ENCODE assay signal across 30 mouse cellular contexts in the genomic region with DNA sequence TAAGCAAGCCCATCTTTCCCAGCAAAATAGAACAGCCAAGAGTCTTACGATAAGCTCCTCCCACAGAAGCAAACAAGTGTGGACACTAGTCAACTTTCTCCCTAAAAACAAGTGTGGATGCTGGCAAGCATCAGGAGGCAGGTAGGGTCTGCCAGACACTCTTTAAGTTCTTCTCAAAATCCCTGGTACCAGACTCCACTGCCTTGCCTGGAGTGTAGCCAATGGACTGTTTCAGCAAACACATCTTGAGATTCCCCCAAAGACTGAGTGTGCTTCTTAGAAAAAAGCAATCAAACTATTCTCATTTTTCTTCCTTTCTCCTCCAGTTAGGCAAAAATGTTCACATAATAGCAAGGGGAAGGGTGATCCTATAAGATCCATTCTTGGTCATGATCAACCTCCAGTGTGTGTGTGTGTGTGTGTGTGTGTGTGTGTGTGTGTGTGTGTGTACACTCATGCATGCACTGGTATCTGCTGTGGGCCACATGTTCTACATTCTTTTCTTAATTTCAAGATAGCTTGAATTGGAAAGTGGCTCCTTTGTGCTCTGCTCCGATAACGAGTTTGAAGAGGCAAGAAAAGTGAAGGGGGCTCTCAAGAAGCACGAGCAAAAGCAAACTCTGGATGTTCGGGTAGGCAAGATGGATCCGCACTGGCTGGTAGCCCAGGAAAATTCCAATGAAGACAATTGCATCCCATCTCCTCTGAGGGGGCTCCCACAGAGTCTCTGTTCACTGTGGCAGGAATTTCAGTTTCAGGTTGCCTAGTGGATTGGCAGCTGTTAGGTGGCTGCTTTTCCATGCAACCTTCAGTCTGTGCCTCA.
DNase-seq lines count a peak whose midpoint lies in the region; ATAC-seq and TF ChIP-seq lines count a peak whose summit lies in the region.
"Had no signal": no experiment of that assay in that cellular context is flagged by ENCODE, and none has a peak within 500 bp of the region (broad histone marks: within the 10 kb centered on the region; RNA-seq: fewer than 3 reads in every experiment).

No protein-coding gene starts in this region.

- H3K27ac ChIP-seq in heart, embryonic 11.5 days (ENCODE audit: low read depth, low read length): no peak overlapping the region
- peak overlapping the region; percentile 32; the same call in 1 of the 2 replicates for H3K27ac ChIP-seq in lung, embryonic 15.5 days
- no peak overlapping the region for H3K27ac ChIP-seq in lung, postnatal 0 days (ENCODE audit: low read length)
- H3K27ac ChIP-seq: embryonic facial prominence, embryonic 13.5 days; embryonic facial prominence, embryonic 15.5 days; forebrain, embryonic 10.5 days; forebrain, embryonic 12.5 days had no signal

- H3K4me3 ChIP-seq in heart, embryonic 11.5 days (ENCODE audit: low read depth, low read length): no peak overlapping the region
- no peak overlapping the region for H3K4me3 ChIP-seq in lung, embryonic 15.5 days
- no peak overlapping the region for H3K4me3 ChIP-seq in lung, postnatal 0 days (ENCODE audit: low read depth, low read length)
- no peak overlapping the region for H3K4me3 ChIP-seq in lung, adult 2 months (replicated peaks; ENCODE audit: extremely low read depth, low read depth, low read length)
- H3K4me3 ChIP-seq: embryonic facial prominence, embryonic 13.5 days; embryonic facial prominence, embryonic 15.5 days; erythroblast, embryonic 14.5 days; forebrain, embryonic 10.5 days; forebrain, embryonic 12.5 days had no signal

- no peak for TF ChIP-seq POLR2A in lung, adult 2 months (IDR thresholded peaks at IDR 0.05; ENCODE audit: borderline replicate concordance, extremely low read depth, low read depth, low read length)
- no peak for TF ChIP-seq POLR2A in brain, embryonic 14.5 days (IDR thresholded peaks at IDR 0.05; ENCODE audit: borderline replicate concordance, extremely low read depth, insufficient read depth, insufficient read length, poor library complexity, severe bottlenecking)

- peak; percentile 80 for DNase-seq in heart, adult 11 months
- no peak for DNase-seq in lung, postnatal 36 days
- DNase-seq in lung, postnatal 0 days (ENCODE audit: low spot score): peak; percentile 29
- DNase-seq in lung, adult 2 months: no peak
- peak; percentile 11 for DNase-seq in brain, embryonic 14.5 days (ENCODE audit: low read depth)
- DNase-seq in gastrocnemius, postnatal 4 days (ENCODE audit: low spot score in 2 of 2): no peak
- DNase-seq: adrenal gland, adult 8-10 months; adrenal gland, postnatal 14 days; adrenal gland, postnatal 36 days; B cell, adult 2 months; cerebellum, adult 11 months; cerebellum, adult 18-20 months; cerebellum, adult 8-10 months; cerebellum, adult 9-11 months; cerebellum, postnatal 14 days; cerebellum, postnatal 36 days; embryo, embryonic 11 days; forebrain, postnatal 0 days had no signal

- TF ChIP-seq CTCF in lung, postnatal 0 days (IDR thresholded peaks at IDR 0.05): no peak
- TF ChIP-seq CTCF in lung, adult 2 months (IDR thresholded peaks at IDR 0.05; ENCODE audit: insufficient read depth, low read length): no peak
- no peak for TF ChIP-seq CTCF in brain, embryonic 14.5 days (IDR thresholded peaks at IDR 0.05; ENCODE audit: borderline replicate concordance, extremely low read depth, insufficient read depth, insufficient read length)

- H3K4me1 ChIP-seq in heart, embryonic 11.5 days (ENCODE audit: control insufficient read depth, insufficient read depth, low read length): no peaks in the 10 kb centered on the region
- H3K4me1 ChIP-seq in lung, embryonic 15.5 days: 0 out of 2 replicates have a peak, but pooled peaks cover 7% of the 10 kb centered on the region
- no peaks in the 10 kb centered on the region for H3K4me1 ChIP-seq in lung, postnatal 0 days (ENCODE audit: insufficient read depth, low read depth, low read length)
- H3K4me1 ChIP-seq in lung, adult 2 months (ENCODE audit: control insufficient read depth, insufficient read depth, low read length): no peaks in the 10 kb centered on the region
- H3K4me1 ChIP-seq: embryonic facial prominence, embryonic 13.5 days; embryonic facial prominence, embryonic 15.5 days had no signal

- no peaks in the 10 kb centered on the region for H3K9me3 ChIP-seq in heart, embryonic 11.5 days (replicated peaks; ENCODE audit: control insufficient read depth, low read length)
- H3K9me3 ChIP-seq in lung, embryonic 15.5 days: no peaks in the 10 kb centered on the region
- no peaks in the 10 kb centered on the region for H3K9me3 ChIP-seq in lung, postnatal 0 days (ENCODE audit: low read length)
- H3K9me3 ChIP-seq: embryonic facial prominence, embryonic 13.5 days; embryonic facial prominence, embryonic 15.5 days; forebrain, embryonic 10.5 days; forebrain, embryonic 12.5 days; G1E had no signal

- 68% methylated on average over 6 of the region's 6 CpGs for WGBS in heart, embryonic 11.5 days (ENCODE audit: insufficient replicate concordance)
- 58% methylated on average over 6 of the region's 6 CpGs for WGBS in lung, embryonic 15.5 days
- WGBS in lung, postnatal 0 days: 49% methylated on average over 6 of the region's 6 CpGs
- 61% methylated on average over 6 of the region's 6 CpGs for WGBS in lung, adult 2 months

- no peak for ATAC-seq in heart, embryonic 11.5 days (replicated peaks; ENCODE audit: insufficient number of reproducible peaks, low FRiP score, low TSS enrichment)
- peak; percentile 65; the same call in 1 of the 2 replicates for ATAC-seq in lung, embryonic 15.5 days (ENCODE audit: borderline replicate concordance, extremely low read depth, low FRiP score, low TSS enrichment)
- ATAC-seq in lung, postnatal 0 days: peak; percentile 59; the same call in 1 of the 2 replicates
- ATAC-seq: activated CD4-positive, CD25-positive, alpha-beta regulatory T cell, adult 4 months; CD4-positive, CD25-positive, alpha-beta regulatory T cell, adult 4 months; forebrain, embryonic 14.5 days; forebrain, postnatal 0 days; Patski had no signal

- no peaks in the 10 kb centered on the region for H3K36me3 ChIP-seq in heart, embryonic 11.5 days (ENCODE audit: control insufficient read depth, insufficient read depth, low read length)
- H3K36me3 ChIP-seq in lung, embryonic 15.5 days: no peaks in the 10 kb centered on the region
- no peaks in the 10 kb centered on the region for H3K36me3 ChIP-seq in lung, postnatal 0 days (ENCODE audit: insufficient read depth, low read length)
- H3K36me3 ChIP-seq: embryonic facial prominence, embryonic 13.5 days; embryonic facial prominence, embryonic 15.5 days; forebrain, embryonic 10.5 days; forebrain, embryonic 12.5 days; G1E had no signal

- TF ChIP-seq EP300 in lung, postnatal 0 days (IDR thresholded peaks at IDR 0.05): peak; percentile 51

- H3K9ac ChIP-seq in heart, embryonic 11.5 days (ENCODE audit: low read depth, low read length): no peak overlapping the region
- H3K9ac ChIP-seq in lung, embryonic 15.5 days: no peak overlapping the region
- no peak overlapping the region for H3K9ac ChIP-seq in lung, postnatal 0 days (replicated peaks; ENCODE audit: low read depth)
- H3K9ac ChIP-seq: embryonic facial prominence, embryonic 13.5 days; embryonic facial prominence, embryonic 15.5 days; forebrain, embryonic 12.5 days; forebrain, postnatal 0 days had no signal

- no peak overlapping the region for H3K4me2 ChIP-seq in heart, embryonic 11.5 days
- H3K4me2 ChIP-seq in lung, embryonic 15.5 days: no peak overlapping the region; the same call in 1 of the 2 replicates
- H3K4me2 ChIP-seq in lung, postnatal 0 days (replicated peaks; ENCODE audit: low read depth, low read length): no peak overlapping the region
- H3K4me2 ChIP-seq: embryonic facial prominence, embryonic 13.5 days; embryonic facial prominence, embryonic 15.5 days; forebrain, embryonic 12.5 days had no signal

- H3K27me3 ChIP-seq in heart, embryonic 11.5 days (ENCODE audit: control insufficient read depth, insufficient read depth, low read length): no peaks in the 10 kb centered on the region
- H3K27me3 ChIP-seq in lung, embryonic 15.5 days: no peaks in the 10 kb centered on the region
- H3K27me3 ChIP-seq in lung, postnatal 0 days (replicated peaks; ENCODE audit: insufficient read depth, low read length): no peaks in the 10 kb centered on the region
- H3K27me3 ChIP-seq: embryonic facial prominence, embryonic 13.5 days; embryonic facial prominence, embryonic 15.5 days had no signal

Comparison
In these comparisons a context has a peak if more than half of its experiments do, and no peak if none do; other contexts are left out.
1. DNase-seq: peak in heart, adult 11 months (single experiment), lung, postnatal 0 days (single experiment) and brain, embryonic 14.5 days (single experiment); none in lung, postnatal 36 days (single experiment), lung, adult 2 months (single experiment) and gastrocnemius, postnatal 4 days (0 of 2).